Mouse (Mus musculus) cerebellum, adult 2 months (tissue): ENCODE data around the gene Cenpf.

Experiments
- CTCF ChIP-seq: fragments of 200-500 bp; IDR thresholded peaks from 2 replicates; pipeline ENCODE4 v1.5.1; 2011; ENCODE audit warnings: low read depth, mild to moderate bottlenecking, control low read depth, low read length, moderate library complexity, borderline replicate concordance; ENCODE audit not compliant: insufficient read depth
- POLR2A ChIP-seq: fragments of 200-500 bp; IDR thresholded peaks from 2 replicates; pipeline ENCODE4 v1.6.1; 2011; ENCODE audit warnings: low read length, control low read depth, borderline replicate concordance; ENCODE audit not compliant: insufficient read depth

DNA sequence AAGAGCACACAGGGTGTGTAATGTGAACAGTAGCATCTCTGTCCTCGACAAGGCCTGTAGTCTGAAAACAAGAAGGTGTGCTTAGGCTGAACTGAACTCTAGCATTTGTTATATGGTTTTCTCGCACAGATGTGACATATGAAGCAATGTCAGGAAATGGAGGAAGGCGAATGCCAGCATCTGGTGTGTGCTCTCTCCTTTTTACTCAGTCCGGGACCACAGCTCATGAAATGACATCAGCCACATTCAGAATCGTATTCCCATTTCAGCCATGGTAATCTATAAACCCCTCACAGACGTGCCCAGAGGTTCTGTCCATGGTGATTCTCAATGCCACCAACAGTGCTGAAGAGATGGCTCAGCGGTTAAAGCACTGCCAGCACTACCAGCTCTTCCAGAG lies 15.7 kb upstream of the Cenpf start:
- no peak for TF ChIP-seq CTCF
- no peak for TF ChIP-seq POLR2A
